15 mouse cellular contexts compared by ENCODE assay signal in genomic region chr16:32599151-32599550, GRCm38 (mm10).
"Had no signal": no experiment of that assay in that cellular context is flagged by ENCODE, and none has a peak within 500 bp of the region (broad histone marks: within the 10 kb centered on the region; RNA-seq: fewer than 3 reads in every experiment).

No protein-coding gene starts in this region.

- H3K9me3 ChIP-seq: kidney, embryonic 15.5 days; megakaryocyte, embryonic 14.5 days; midbrain, embryonic 10.5 days; midbrain, embryonic 13.5 days had no signal

- H3K9ac ChIP-seq: kidney, embryonic 15.5 days; lung, embryonic 14.5 days; midbrain, embryonic 13.5 days had no signal

- ATAC-seq: intestine, postnatal 0 days; lung, postnatal 0 days; midbrain, embryonic 13.5 days; midbrain, embryonic 16.5 days had no signal

- H3K27me3 ChIP-seq: kidney, embryonic 15.5 days had no signal

- DNase-seq: kidney, adult 8-10 months; kidney, postnatal 10 days; kidney, postnatal 36 days; layer of hippocampus, postnatal 36 days; lung, embryonic 14.5 days; thymus, adult 18-20 months; thymus, postnatal 36 days had no signal

- H3K27ac ChIP-seq: kidney, embryonic 15.5 days; left cerebral cortex, adult 2 months; midbrain, embryonic 10.5 days; midbrain, embryonic 13.5 days had no signal

- H3K4me2 ChIP-seq: kidney, embryonic 15.5 days; lung, embryonic 14.5 days; midbrain, embryonic 13.5 days had no signal

- H3K36me3 ChIP-seq: kidney, embryonic 15.5 days; midbrain, embryonic 10.5 days; midbrain, embryonic 13.5 days had no signal

- H3K4me3 ChIP-seq: kidney, embryonic 15.5 days; left cerebral cortex, adult 2 months; megakaryocyte, embryonic 14.5 days; midbrain, embryonic 10.5 days; midbrain, embryonic 13.5 days had no signal
